ENCODE assay signal across 9 mouse cellular contexts in genomic region chr6:53216715-53217114, GRCm38 (mm10).
"Had no signal": no experiment of that assay in that cellular context is flagged by ENCODE, and none has a peak within 500 bp of the region (broad histone marks: within the 10 kb centered on the region; RNA-seq: fewer than 3 reads in every experiment).

No protein-coding gene starts in this region.

- H3K4me3 ChIP-seq: limb, embryonic 12.5 days; liver, embryonic 13.5 days; lung, embryonic 15.5 days; midbrain, embryonic 10.5 days; myocyte; neural tube, embryonic 15.5 days had no signal

- H3K9ac ChIP-seq: limb, embryonic 12.5 days; liver, embryonic 13.5 days; liver, postnatal 0 days; lung, embryonic 15.5 days; neural tube, embryonic 15.5 days had no signal

- DNase-seq: liver, embryonic 13.5 days; right cerebral cortex, postnatal 25 days had no signal

- H3K27me3 ChIP-seq: limb, embryonic 12.5 days; liver, embryonic 13.5 days; lung, embryonic 15.5 days; neural tube, embryonic 15.5 days had no signal

- H3K4me2 ChIP-seq: limb, embryonic 12.5 days; liver, embryonic 13.5 days; lung, embryonic 15.5 days; neural tube, embryonic 15.5 days had no signal

- H3K4me1 ChIP-seq: liver, embryonic 13.5 days had no signal

- H3K36me3 ChIP-seq: limb, embryonic 12.5 days; liver, embryonic 13.5 days; lung, embryonic 15.5 days; midbrain, embryonic 10.5 days; neural tube, embryonic 15.5 days had no signal

- H3K27ac ChIP-seq: limb, embryonic 12.5 days; liver, embryonic 13.5 days; lung, embryonic 15.5 days; midbrain, embryonic 10.5 days; neural tube, embryonic 15.5 days; stomach, postnatal 0 days had no signal

- ATAC-seq: liver, postnatal 0 days had no signal

- H3K9me3 ChIP-seq: limb, embryonic 12.5 days; liver, embryonic 13.5 days; lung, embryonic 15.5 days; midbrain, embryonic 10.5 days; neural tube, embryonic 15.5 days had no signal
